Mouse (Mus musculus): ENCODE results near the gene Prss22.

DNA sequence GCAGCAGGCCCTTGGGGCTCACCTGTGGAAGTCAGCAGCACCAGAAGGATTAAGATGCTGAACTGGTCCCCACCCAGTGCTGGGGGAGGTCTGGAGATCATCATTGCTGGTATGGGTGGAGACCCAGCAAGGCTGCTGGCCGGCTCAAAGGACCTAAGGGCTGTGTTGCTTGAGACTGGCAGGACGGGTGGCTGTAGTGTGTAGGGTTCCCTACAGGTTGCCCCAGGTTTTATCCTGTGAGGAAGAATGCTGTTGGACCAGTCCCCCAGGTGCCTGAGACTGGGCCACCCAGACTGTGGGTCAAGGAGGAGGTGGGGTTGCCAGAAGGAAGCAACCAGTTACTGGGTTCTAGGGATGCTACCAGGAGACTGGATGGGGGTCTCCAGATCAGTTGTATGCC is at the start of gene Prss22:
- TF ChIP-seq CTCF (IDR thresholded peaks at IDR 0.05; ENCODE audit: borderline replicate concordance, control insufficient read depth, extremely low read depth, insufficient read depth, low read length, poor library complexity) (no peak), POLR2A (IDR thresholded peaks at IDR 0.05; ENCODE audit: control insufficient read depth, extremely low read depth, insufficient read depth, low read length, poor library complexity) (no peak)

All from thymus, adult 2 months (tissue).